ENCODE assay signal across 12 mouse cellular contexts in genomic region chr15:8374724-8375123, GRCm38 (mm10).
"Had no signal": no experiment of that assay in that cellular context is flagged by ENCODE, and none has a peak within 500 bp of the region (broad histone marks: within the 10 kb centered on the region; RNA-seq: fewer than 3 reads in every experiment).

No protein-coding gene starts in this region.

- H3K4me1 ChIP-seq: limb, embryonic 10.5 days; liver, embryonic 13.5 days; lung, embryonic 15.5 days; neural tube, embryonic 15.5 days had no signal

- H3K4me3 ChIP-seq: left cerebral cortex, adult 2 months; limb, embryonic 10.5 days; liver, embryonic 13.5 days; lung, embryonic 15.5 days; myocyte; neural tube, embryonic 15.5 days had no signal

- H3K4me2 ChIP-seq: liver, embryonic 13.5 days; lung, embryonic 15.5 days; midbrain, embryonic 11.5 days; neural tube, embryonic 15.5 days had no signal

- DNase-seq: kidney, adult 2 months; kidney, postnatal 25 days; liver, embryonic 13.5 days; liver, postnatal 0 days; thymus, postnatal 4 days had no signal

- H3K27ac ChIP-seq: left cerebral cortex, adult 2 months; limb, embryonic 10.5 days; liver, embryonic 13.5 days; lung, embryonic 15.5 days; neural tube, embryonic 15.5 days; stomach, postnatal 0 days had no signal

- H3K27me3 ChIP-seq: liver, embryonic 13.5 days; lung, embryonic 15.5 days; neural tube, embryonic 15.5 days had no signal

- H3K9ac ChIP-seq: liver, embryonic 13.5 days; liver, postnatal 0 days; lung, embryonic 15.5 days; neural tube, embryonic 15.5 days had no signal

- ATAC-seq: liver, postnatal 0 days had no signal

- H3K9me3 ChIP-seq: limb, embryonic 10.5 days; liver, embryonic 13.5 days; lung, embryonic 15.5 days; neural tube, embryonic 15.5 days had no signal
